Mouse (Mus musculus): ENCODE data around the gene 1700023F06Rik. TPM values are rescaled to one million over a fixed set of nuclear protein-coding genes. Genes with fewer than 3 reads are reported as not detected.

Gene 1700023F06Rik
- 1 to 10 TPM; 1.8 to 2.4 TPM for total RNA-seq (2021)

- no peak for DNase-seq (ENCODE audit: low spot score in 2 of 2)
- intact Hi-C loops (cut with DNase I): no loop called here
These were observed at the start of gene 1700023F06Rik for GRCm38 (mm10) chr11:103208458-103208857. 1700023F06Rik (minus strand) TSS chr11:103208558.

DNA sequence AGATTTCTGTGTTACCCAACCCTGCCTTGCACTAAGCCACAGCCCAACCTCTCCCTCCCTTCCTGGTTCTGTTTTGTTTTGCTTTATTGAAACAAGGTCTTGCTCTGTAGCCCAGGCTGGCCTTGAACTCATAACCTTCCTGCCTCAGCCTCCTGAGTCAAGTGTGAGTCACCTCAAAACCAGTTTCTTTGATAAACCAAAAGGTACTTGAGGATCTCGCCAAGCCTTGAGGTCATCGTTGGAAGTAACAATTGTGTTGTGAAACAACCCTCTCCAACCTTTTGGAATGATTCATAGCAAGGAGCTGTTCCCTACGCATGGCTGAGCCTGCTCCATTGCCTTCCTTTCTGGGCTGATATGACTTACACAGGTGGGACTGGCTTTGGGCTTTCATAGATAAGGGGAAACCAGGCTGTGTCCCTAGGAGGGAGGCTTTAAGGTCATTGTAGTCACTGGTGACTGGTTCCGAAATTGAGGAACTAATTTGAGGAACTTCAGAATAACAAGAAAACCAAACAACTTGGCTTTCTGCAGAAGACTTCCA lies 49.7 kb upstream of the 1700023F06Rik start:
- intact Hi-C loops (cut with DNase I): no loop called here
- no peak for DNase-seq (ENCODE audit: low spot score in 2 of 2)

DNA sequence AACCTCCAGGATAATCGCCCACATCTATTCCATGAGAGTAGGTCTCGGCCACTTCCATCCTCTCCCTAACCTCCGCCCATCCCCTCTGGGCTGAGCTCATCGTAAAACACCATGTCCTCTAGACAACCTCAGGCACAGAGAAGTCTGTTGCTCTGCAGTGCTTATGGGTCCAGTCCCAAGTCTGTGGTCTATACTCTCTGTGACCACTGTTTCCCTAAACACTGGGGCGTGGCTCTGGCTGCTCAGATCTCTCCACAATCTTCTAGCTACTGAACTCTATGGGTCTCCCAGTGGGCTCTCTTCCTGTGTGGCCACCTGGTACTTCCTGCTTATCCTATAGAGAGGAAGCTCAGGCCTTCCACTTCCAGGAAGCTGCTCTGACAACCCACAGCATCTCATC lies 45.2 kb upstream of the 1700023F06Rik start:
- intact Hi-C loops (cut with DNase I): no loop called here

GRCm38 (mm10) chr11:103252380-103252779 lies 44.0 kb upstream of the 1700023F06Rik start:
- intact Hi-C loops (cut with DNase I): no loop called here
- DNase-seq (ENCODE audit: low spot score in 2 of 2): no peak

More for the DNA sequence above, 45.2 kb upstream of the 1700023F06Rik start:
- no peak for DNase-seq (ENCODE audit: low spot score in 2 of 2)

GRCm38 (mm10) chr11:103250324-103250723 lies 42.0 kb upstream of the 1700023F06Rik start:
- no peak for DNase-seq (ENCODE audit: low spot score in 2 of 2)
- intact Hi-C loops (cut with DNase I): no loop called here

- DNase-seq (ENCODE audit: low spot score in 2 of 2): no peak
- intact Hi-C loops (cut with DNase I): no loop called here
These were observed 41.2 kb upstream of the 1700023F06Rik start for GRCm38 (mm10) chr11:103249509-103249908.

- intact Hi-C loops (cut with DNase I): no loop called here
- no peak for DNase-seq (ENCODE audit: low spot score in 2 of 2)
These were observed 40.5 kb upstream of the 1700023F06Rik start for GRCm38 (mm10) chr11:103248837-103249236.

GRCm38 (mm10) chr11:103247504-103248177 lies 39.3 kb upstream of the 1700023F06Rik start:
- peak; percentile 69 to 78 for DNase-seq (ENCODE audit: low spot score in 2 of 2)
- intact Hi-C loops (cut with DNase I): no loop called here

- intact Hi-C loops (cut with DNase I): no loop called here
- no peak for DNase-seq (ENCODE audit: low spot score in 2 of 2)
These were observed 38.5 kb upstream of the 1700023F06Rik start for GRCm38 (mm10) chr11:103246731-103247290.

DNA sequence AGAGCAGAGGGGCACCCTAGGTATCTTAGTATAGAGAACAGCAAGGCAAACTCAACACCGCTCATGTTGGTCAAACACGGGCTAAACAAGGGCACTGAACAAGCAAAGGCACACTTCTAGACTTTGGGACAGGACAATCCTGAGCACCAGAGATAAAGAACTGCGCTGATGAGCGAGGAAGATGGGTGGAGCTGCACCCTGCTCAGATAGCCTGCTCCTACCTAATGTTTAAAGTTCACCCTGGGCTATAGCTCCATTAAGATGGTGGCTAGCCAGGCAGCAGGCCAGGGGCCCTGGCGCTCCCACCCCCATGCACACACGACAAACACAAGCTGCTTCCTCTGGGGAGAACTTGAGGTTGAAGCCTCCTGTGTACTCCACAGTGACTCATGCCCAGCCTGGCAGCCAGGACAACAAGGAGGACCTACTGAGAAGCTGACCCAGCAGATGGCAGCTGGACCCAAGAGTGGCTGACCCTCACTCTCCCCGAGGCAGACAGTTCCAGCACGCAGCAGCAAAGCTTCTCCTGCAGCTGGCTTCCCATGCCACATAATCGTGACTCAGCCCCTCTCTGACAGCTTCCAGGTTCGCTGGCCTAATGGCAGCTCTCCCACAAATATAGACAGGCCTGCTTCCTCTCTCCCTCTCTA lies 37.8 kb upstream of the 1700023F06Rik start:
- DNase-seq (ENCODE audit: low spot score in 2 of 2): peak; percentile 33
- intact Hi-C loops (cut with DNase I): no loop called here

- DNase-seq (ENCODE audit: low spot score in 2 of 2): no peak
- intact Hi-C loops (cut with DNase I): no loop called here
These were observed 36.5 kb upstream of the 1700023F06Rik start for GRCm38 (mm10) chr11:103244856-103245255.

- intact Hi-C loops (cut with DNase I): no loop called here
- DNase-seq (ENCODE audit: low spot score in 2 of 2): no peak
These were observed 32.4 kb upstream of the 1700023F06Rik start for GRCm38 (mm10) chr11:103240740-103241139.

DNA sequence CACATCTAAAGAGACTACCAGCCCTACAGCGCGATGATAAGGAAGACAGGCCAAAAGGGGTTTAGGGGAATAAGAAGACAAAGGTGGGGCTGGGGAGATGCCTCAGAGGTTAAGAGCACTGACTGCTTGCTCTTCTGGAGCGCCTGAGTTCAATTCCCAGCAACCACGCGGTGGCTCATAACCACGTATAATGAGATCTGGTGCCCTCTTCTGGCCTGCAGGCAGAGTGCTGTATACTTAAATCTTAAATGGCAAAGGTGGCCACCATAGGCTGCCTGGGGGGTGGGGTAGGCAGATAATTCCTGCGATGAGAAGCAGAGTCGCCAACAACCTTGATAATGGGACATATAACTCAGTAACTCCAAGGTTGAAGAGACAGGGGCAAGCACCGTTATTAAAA lies 29.4 kb upstream of the 1700023F06Rik start:
- intact Hi-C loops (cut with DNase I): no loop called here
- no peak for DNase-seq (ENCODE audit: low spot score in 2 of 2)

DNA sequence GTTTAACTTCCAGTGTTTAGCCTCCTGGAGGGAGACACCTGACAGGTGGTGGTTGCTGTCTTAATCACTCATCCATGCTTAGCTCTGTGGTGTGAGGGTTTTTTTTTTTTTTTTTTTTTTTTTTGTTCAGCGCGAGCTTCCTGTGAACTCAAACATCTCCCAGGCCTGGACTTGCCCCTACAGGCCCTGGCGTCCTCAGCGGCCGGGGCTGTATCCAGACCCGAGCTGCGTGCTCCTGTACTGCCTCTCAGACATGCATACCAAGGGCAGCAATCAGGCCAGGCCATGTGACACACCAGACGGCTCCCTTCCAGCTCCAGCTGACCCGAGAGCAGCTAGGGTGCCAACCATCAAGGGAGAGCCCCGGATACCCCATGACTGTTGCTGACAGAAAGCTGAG lies 28.5 kb upstream of the 1700023F06Rik start:
- intact Hi-C loops (cut with DNase I): no loop called here
- DNase-seq (ENCODE audit: low spot score in 2 of 2): no peak

DNA sequence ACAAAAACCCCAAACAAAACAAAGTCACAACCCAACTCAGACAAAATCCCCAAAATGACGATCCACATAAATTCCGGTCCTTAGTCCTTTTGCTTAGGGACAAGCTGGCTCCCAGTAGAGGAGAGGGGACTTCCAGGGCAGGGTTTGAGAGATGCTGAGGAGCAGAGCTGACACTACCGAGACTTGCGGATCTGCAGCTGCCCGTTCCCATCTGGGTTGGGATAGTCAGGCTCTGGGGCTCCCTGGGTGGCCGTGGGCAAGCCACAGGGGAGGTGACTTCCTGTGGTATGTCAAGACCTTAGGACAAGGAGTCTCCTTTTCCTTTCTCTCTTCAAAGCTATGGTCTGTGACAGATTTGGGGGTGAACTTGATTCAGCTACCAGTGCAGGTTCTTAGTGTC lies 28.1 kb upstream of the 1700023F06Rik start:
- intact Hi-C loops (cut with DNase I): no loop called here

DNA sequence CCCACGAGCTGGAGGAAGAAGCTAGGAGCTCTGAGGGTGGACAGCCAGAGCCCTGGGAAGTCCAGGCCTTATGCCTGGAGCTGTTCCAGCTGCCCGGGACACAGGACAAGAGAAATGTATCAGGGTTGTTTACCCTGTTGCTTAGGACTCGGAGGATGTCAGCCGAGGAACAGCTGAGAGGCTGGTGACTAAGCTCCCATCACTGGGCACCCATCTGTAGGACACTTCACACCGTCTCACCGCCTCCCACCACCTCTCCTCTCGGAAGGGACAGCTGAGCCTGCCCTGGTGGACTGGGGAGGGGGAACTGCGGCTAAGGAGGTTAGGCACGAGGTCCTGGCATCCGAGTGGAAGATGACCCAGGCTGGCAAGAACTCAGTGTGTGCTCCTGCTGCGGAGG lies 27.3 kb upstream of the 1700023F06Rik start:
- no peak for DNase-seq (ENCODE audit: low spot score in 2 of 2)
- intact Hi-C loops (cut with DNase I): no loop called here

More for the DNA sequence above, 28.1 kb upstream of the 1700023F06Rik start:
- no peak for DNase-seq (ENCODE audit: low spot score in 2 of 2)

GRCm38 (mm10) chr11:103234447-103234846 lies 26.1 kb upstream of the 1700023F06Rik start:
- DNase-seq (ENCODE audit: low spot score in 2 of 2): no peak

GRCm38 (mm10) chr11:103232966-103233365 lies 24.6 kb upstream of the 1700023F06Rik start:
- DNase-seq (ENCODE audit: low spot score in 2 of 2): peak; percentile 63 to 71
- intact Hi-C loops (cut with DNase I): loop anchor here (2.0 to 5.0 kb wide), 3 partner anchors 34 to 94 kb away; partner anchors contain the start of gene Map3k14

More at GRCm38 (mm10) chr11:103234447-103234846, 26.1 kb upstream of the 1700023F06Rik start:
- intact Hi-C loops (cut with DNase I): loop anchor here (5.0 kb wide), 2 partner anchors 33 to 67 kb away; partner anchors contain the start of gene Map3k14

GRCm38 (mm10) chr11:103231367-103231766 lies 23.0 kb upstream of the 1700023F06Rik start:
- DNase-seq (ENCODE audit: low spot score in 2 of 2): no peak
- intact Hi-C loops (cut with DNase I): loop anchor here (5.0 kb wide), 2 partner anchors 36 to 64 kb away; partner anchors contain the start of gene Map3k14

DNA sequence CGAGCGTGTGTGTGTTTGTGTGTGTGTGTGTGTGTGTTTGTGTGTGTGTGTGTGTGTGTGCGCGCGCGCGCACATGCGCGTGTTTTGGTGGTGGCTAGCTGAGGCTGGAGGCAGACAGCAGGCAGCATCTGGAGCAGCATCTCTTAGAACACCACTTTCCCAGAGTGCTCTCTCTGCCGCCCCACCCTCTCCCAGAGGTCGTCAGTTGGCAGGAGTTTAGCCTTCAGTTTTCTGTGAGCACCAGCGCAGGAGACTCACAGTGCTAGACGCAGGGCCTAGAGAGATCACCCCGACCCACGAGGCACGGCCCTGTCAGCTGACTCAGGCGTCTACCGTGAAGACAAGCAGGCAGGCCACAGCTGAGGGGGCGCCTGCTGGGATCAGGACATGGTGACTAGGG lies 22.3 kb upstream of the 1700023F06Rik start:
- intact Hi-C loops (cut with DNase I): loop anchor here (5.0 kb wide), 2 partner anchors 37 to 63 kb away; partner anchors contain the start of gene Map3k14

More for the DNA sequence above, 22.3 kb upstream of the 1700023F06Rik start:
- DNase-seq (ENCODE audit: low spot score in 2 of 2): no peak
